Mouse (Mus musculus): ENCODE results near the gene Pif1. TPM values are rescaled to one million over a fixed set of nuclear protein-coding genes. Genes with fewer than 3 reads are reported as not detected.

The Pif1 gene
- total RNA-seq (2021): not detected

- intact Hi-C loops (cut with DNase I): loop anchor here (10.0 kb wide), 1 partner anchor 152 kb away; the partner anchor contains the start of gene Mtfmt
- DNase-seq (ENCODE audit: low spot score): peak; percentile 77
Measured at GRCm38 (mm10) chr9:65586406-65587269, at the start of gene Pif1. Gene Pif1 (plus strand): TSS chr9:65587160.

GRCm38 (mm10) chr9:65537901-65538630 lies 48.9 kb upstream of the Pif1 start:
- DNase-seq (ENCODE audit: low spot score): no peak
- intact Hi-C loops (cut with DNase I): no loop called here

GRCm38 (mm10) chr9:65539697-65540096 lies 47.3 kb upstream of the Pif1 start:
- DNase-seq (ENCODE audit: low spot score): no peak
- intact Hi-C loops (cut with DNase I): no loop called here

- DNase-seq (ENCODE audit: low spot score): no peak
- intact Hi-C loops (cut with DNase I): no loop called here
Measured at GRCm38 (mm10) chr9:65541126-65542068, 45.6 kb upstream of the Pif1 start.

- intact Hi-C loops (cut with DNase I): no loop called here
Measured at GRCm38 (mm10) chr9:65542111-65542524, 44.8 kb upstream of the Pif1 start.

GRCm38 (mm10) chr9:65545635-65546412 lies 41.1 kb upstream of the Pif1 start:
- no peak for DNase-seq (ENCODE audit: low spot score)
- intact Hi-C loops (cut with DNase I): no loop called here

More at GRCm38 (mm10) chr9:65542111-65542524, 44.8 kb upstream of the Pif1 start:
- DNase-seq (ENCODE audit: low spot score): no peak

GRCm38 (mm10) chr9:65546413-65546695 lies 40.6 kb upstream of the Pif1 start:
- intact Hi-C loops (cut with DNase I): no loop called here
- no peak for DNase-seq (ENCODE audit: low spot score)

- intact Hi-C loops (cut with DNase I): no loop called here
- DNase-seq (ENCODE audit: low spot score): no peak
Measured at GRCm38 (mm10) chr9:65547111-65547510, 39.8 kb upstream of the Pif1 start.

GRCm38 (mm10) chr9:65547844-65548243 lies 39.1 kb upstream of the Pif1 start:
- DNase-seq (ENCODE audit: low spot score): no peak
- intact Hi-C loops (cut with DNase I): loop anchor here (2.0 kb wide), 1 partner anchor 23 kb away; no protein-coding TSS in a partner anchor

GRCm38 (mm10) chr9:65548311-65548710 lies 38.6 kb upstream of the Pif1 start:
- intact Hi-C loops (cut with DNase I): loop anchor here (2.0 kb wide), 1 partner anchor 24 kb away; no protein-coding TSS in a partner anchor

GRCm38 (mm10) chr9:65549139-65549538 lies 37.8 kb upstream of the Pif1 start:
- no peak for DNase-seq (ENCODE audit: low spot score)
- intact Hi-C loops (cut with DNase I): loop anchor here (2.0 kb wide), 1 partner anchor 24 kb away; no protein-coding TSS in a partner anchor

More at GRCm38 (mm10) chr9:65548311-65548710, 38.6 kb upstream of the Pif1 start:
- no peak for DNase-seq (ENCODE audit: low spot score)

GRCm38 (mm10) chr9:65549643-65550042 lies 37.3 kb upstream of the Pif1 start:
- no peak for DNase-seq (ENCODE audit: low spot score)
- intact Hi-C loops (cut with DNase I): loop anchor here (2.0 kb wide), 1 partner anchor 25 kb away; no protein-coding TSS in a partner anchor

- DNase-seq (ENCODE audit: low spot score): no peak
Measured at GRCm38 (mm10) chr9:65550079-65550831, 36.7 kb upstream of the Pif1 start.

GRCm38 (mm10) chr9:65551035-65551434 lies 35.9 kb upstream of the Pif1 start:
- DNase-seq (ENCODE audit: low spot score): peak; percentile 87
- intact Hi-C loops (cut with DNase I): no loop called here

More at GRCm38 (mm10) chr9:65550079-65550831, 36.7 kb upstream of the Pif1 start:
- intact Hi-C loops (cut with DNase I): no loop called here

GRCm38 (mm10) chr9:65552141-65552540 lies 34.8 kb upstream of the Pif1 start:
- intact Hi-C loops (cut with DNase I): no loop called here
- no peak for DNase-seq (ENCODE audit: low spot score)

- DNase-seq (ENCODE audit: low spot score): no peak
- intact Hi-C loops (cut with DNase I): no loop called here
Measured at GRCm38 (mm10) chr9:65552711-65553110, 34.2 kb upstream of the Pif1 start.

GRCm38 (mm10) chr9:65555001-65555405 lies 32.0 kb upstream of the Pif1 start:
- no peak for DNase-seq (ENCODE audit: low spot score)
- intact Hi-C loops (cut with DNase I): no loop called here

GRCm38 (mm10) chr9:65555621-65556020 lies 31.3 kb upstream of the Pif1 start:
- no peak for DNase-seq (ENCODE audit: low spot score)
- intact Hi-C loops (cut with DNase I): loop anchor here (2.0 kb wide), 1 partner anchor 21 kb away; no protein-coding TSS in a partner anchor
